In genomic region chr13:63741879-63742278, GRCm38 (mm10) we compare ENCODE assay signal across 10 mouse cellular contexts.
A peak's percentile ranks its signal among the peaks of the same experiment; 100 is the strongest.
DNase-seq lines count a peak whose midpoint lies in the region; ATAC-seq and TF ChIP-seq lines count a peak whose summit lies in the region.
"Had no signal": no experiment of that assay in that cellular context is flagged by ENCODE, and none has a peak within 500 bp of the region (broad histone marks: within the 10 kb centered on the region; RNA-seq: fewer than 3 reads in every experiment).

No protein-coding gene starts in this region.

- H3K4me1 ChIP-seq in forebrain, embryonic 14.5 days (ENCODE audit: control insufficient read depth, insufficient read depth, low read length): no peaks in the 10 kb centered on the region
- no peaks in the 10 kb centered on the region; the same call in 1 of the 2 replicates for H3K4me1 ChIP-seq in forebrain, embryonic 12.5 days
- no peaks in the 10 kb centered on the region for H3K4me1 ChIP-seq in lung, embryonic 14.5 days (ENCODE audit: insufficient read depth)
- H3K4me1 ChIP-seq in lung, postnatal 0 days (ENCODE audit: insufficient read depth, low read depth, low read length): no peaks in the 10 kb centered on the region
- H3K4me1 ChIP-seq in limb, embryonic 10.5 days: no peaks in the 10 kb centered on the region

- whole genome bisulfite sequencing in forebrain, embryonic 14.5 days: 56% methylated on average over 2 of the region's 2 CpGs
- 46% methylated on average over 2 of the region's 2 CpGs for WGBS in forebrain, embryonic 12.5 days
- WGBS in lung, embryonic 14.5 days: 66% methylated on average over 2 of the region's 2 CpGs
- WGBS in lung, postnatal 0 days: 65% methylated on average over 2 of the region's 2 CpGs
- 61% methylated on average over 2 of the region's 2 CpGs for WGBS in limb, embryonic 10.5 days

- TF ChIP-seq EP300 in lung, postnatal 0 days (IDR thresholded peaks at IDR 0.05): no peak

- no peak overlapping the region for H3K4me2 ChIP-seq in forebrain, embryonic 14.5 days (ENCODE audit: low read length)
- H3K4me2 ChIP-seq in forebrain, embryonic 12.5 days: no peak overlapping the region
- no peak overlapping the region for H3K4me2 ChIP-seq in lung, embryonic 14.5 days
- no peak overlapping the region for H3K4me2 ChIP-seq in lung, postnatal 0 days (replicated peaks; ENCODE audit: low read depth, low read length)

- H3K9me3 ChIP-seq in forebrain, embryonic 14.5 days (replicated peaks; ENCODE audit: control insufficient read depth, low read length): no peaks in the 10 kb centered on the region
- no peaks in the 10 kb centered on the region for H3K9me3 ChIP-seq in forebrain, embryonic 12.5 days
- H3K9me3 ChIP-seq in lung, embryonic 14.5 days (ENCODE audit: low read depth, low read length): no peaks in the 10 kb centered on the region
- H3K9me3 ChIP-seq in lung, postnatal 0 days (ENCODE audit: low read length): no peaks in the 10 kb centered on the region
- no peaks in the 10 kb centered on the region for H3K9me3 ChIP-seq in limb, embryonic 10.5 days (replicated peaks)

- H3K27ac ChIP-seq in forebrain, embryonic 14.5 days (ENCODE audit: low read depth, low read length): no peak overlapping the region
- H3K27ac ChIP-seq in forebrain, embryonic 12.5 days: no peak overlapping the region
- H3K27ac ChIP-seq in lung, embryonic 14.5 days (ENCODE audit: low read depth): no peak overlapping the region
- H3K27ac ChIP-seq in lung, postnatal 0 days (ENCODE audit: low read length): no peak overlapping the region
- H3K27ac ChIP-seq in limb, embryonic 10.5 days: no peak overlapping the region
- H3K27ac ChIP-seq: liver, embryonic 14.5 days had no signal

- H3K4me3 ChIP-seq in forebrain, embryonic 14.5 days (ENCODE audit: low read depth, low read length): no peak overlapping the region
- H3K4me3 ChIP-seq in forebrain, embryonic 12.5 days (replicated peaks): no peak overlapping the region
- H3K4me3 ChIP-seq in lung, embryonic 14.5 days (ENCODE audit: low read depth, low read length): no peak overlapping the region
- no peak overlapping the region for H3K4me3 ChIP-seq in lung, postnatal 0 days (ENCODE audit: low read depth, low read length)
- H3K4me3 ChIP-seq in limb, embryonic 10.5 days: no peak overlapping the region

- DNase-seq in forebrain, embryonic 14.5 days (ENCODE audit: low spot score): peak; percentile 23
- DNase-seq in lung, embryonic 14.5 days: peak; percentile 55
- no peak for DNase-seq in lung, postnatal 0 days (ENCODE audit: low spot score)
- peak; percentile 42 to 73 for DNase-seq in cerebellum, postnatal 4 days (ENCODE audit: low spot score in 2 of 2)
- DNase-seq in right cerebral cortex, postnatal 14 days: peak; percentile 8
- no peak for DNase-seq in limb, embryonic 10.5 days (ENCODE audit: low spot score)
- no peak for DNase-seq in lung, postnatal 4 days
- DNase-seq: heart, postnatal 36 days had no signal

- no peak for TF ChIP-seq CTCF in lung, embryonic 14.5 days (IDR thresholded peaks at IDR 0.05; ENCODE audit: low read depth)
- TF ChIP-seq CTCF in lung, postnatal 0 days (IDR thresholded peaks at IDR 0.05): no peak

- ATAC-seq in forebrain, embryonic 14.5 days: no peak
- ATAC-seq in forebrain, embryonic 12.5 days (ENCODE audit: low FRiP score): no peak
- ATAC-seq in lung, embryonic 14.5 days (ENCODE audit: insufficient read depth): no peak
- ATAC-seq in lung, postnatal 0 days: no peak

- H3K36me3 ChIP-seq in forebrain, embryonic 14.5 days (ENCODE audit: control insufficient read depth, insufficient read depth, low read length): no peaks in the 10 kb centered on the region
- H3K36me3 ChIP-seq in forebrain, embryonic 12.5 days (replicated peaks): no peaks in the 10 kb centered on the region
- H3K36me3 ChIP-seq in lung, embryonic 14.5 days (ENCODE audit: insufficient read depth): no peaks in the 10 kb centered on the region
- H3K36me3 ChIP-seq in lung, postnatal 0 days (ENCODE audit: insufficient read depth, low read length): no peaks in the 10 kb centered on the region
- H3K36me3 ChIP-seq in limb, embryonic 10.5 days: no peaks in the 10 kb centered on the region

- H3K27me3 ChIP-seq in forebrain, embryonic 14.5 days (replicated peaks; ENCODE audit: control insufficient read depth, insufficient read depth, low read length): no peaks in the 10 kb centered on the region
- no peaks in the 10 kb centered on the region for H3K27me3 ChIP-seq in forebrain, embryonic 12.5 days
- no peaks in the 10 kb centered on the region for H3K27me3 ChIP-seq in lung, embryonic 14.5 days (ENCODE audit: insufficient read depth, low read length)
- H3K27me3 ChIP-seq in lung, postnatal 0 days (replicated peaks; ENCODE audit: insufficient read depth, low read length): no peaks in the 10 kb centered on the region
- no peaks in the 10 kb centered on the region for H3K27me3 ChIP-seq in limb, embryonic 10.5 days (ENCODE audit: low read depth, poor library complexity, severe bottlenecking)

- no peak overlapping the region for H3K9ac ChIP-seq in forebrain, embryonic 14.5 days (ENCODE audit: low read length)
- no peak overlapping the region for H3K9ac ChIP-seq in forebrain, embryonic 12.5 days
- H3K9ac ChIP-seq in lung, embryonic 14.5 days: no peak overlapping the region
- H3K9ac ChIP-seq in lung, postnatal 0 days (replicated peaks; ENCODE audit: low read depth): no peak overlapping the region
- H3K9ac ChIP-seq: liver, embryonic 14.5 days had no signal

Comparison
In these comparisons a context has a peak if more than half of its experiments do, and no peak if none do; other contexts are left out.
1. DNase-seq: peak in forebrain, embryonic 14.5 days (single experiment), lung, embryonic 14.5 days (single experiment), cerebellum, postnatal 4 days (2 of 2) and right cerebral cortex, postnatal 14 days (single experiment); none in lung, postnatal 0 days (single experiment), limb, embryonic 10.5 days (single experiment) and lung, postnatal 4 days (0 of 2).